Mouse (Mus musculus): ENCODE measurements around the gene 2410131K14Rik. TPM values are rescaled to one million over a fixed set of nuclear protein-coding genes. Genes with fewer than 3 reads are reported as not detected.
A peak's percentile ranks its signal among the peaks of the same experiment; 100 is the strongest.

The 2410131K14Rik gene
- polyA plus RNA-seq (2015; fragmentation: Nextera tagmentation; extraction: Ambion mirVana) = 13.6 and 14.9 TPM in 2 replicates

DNA sequence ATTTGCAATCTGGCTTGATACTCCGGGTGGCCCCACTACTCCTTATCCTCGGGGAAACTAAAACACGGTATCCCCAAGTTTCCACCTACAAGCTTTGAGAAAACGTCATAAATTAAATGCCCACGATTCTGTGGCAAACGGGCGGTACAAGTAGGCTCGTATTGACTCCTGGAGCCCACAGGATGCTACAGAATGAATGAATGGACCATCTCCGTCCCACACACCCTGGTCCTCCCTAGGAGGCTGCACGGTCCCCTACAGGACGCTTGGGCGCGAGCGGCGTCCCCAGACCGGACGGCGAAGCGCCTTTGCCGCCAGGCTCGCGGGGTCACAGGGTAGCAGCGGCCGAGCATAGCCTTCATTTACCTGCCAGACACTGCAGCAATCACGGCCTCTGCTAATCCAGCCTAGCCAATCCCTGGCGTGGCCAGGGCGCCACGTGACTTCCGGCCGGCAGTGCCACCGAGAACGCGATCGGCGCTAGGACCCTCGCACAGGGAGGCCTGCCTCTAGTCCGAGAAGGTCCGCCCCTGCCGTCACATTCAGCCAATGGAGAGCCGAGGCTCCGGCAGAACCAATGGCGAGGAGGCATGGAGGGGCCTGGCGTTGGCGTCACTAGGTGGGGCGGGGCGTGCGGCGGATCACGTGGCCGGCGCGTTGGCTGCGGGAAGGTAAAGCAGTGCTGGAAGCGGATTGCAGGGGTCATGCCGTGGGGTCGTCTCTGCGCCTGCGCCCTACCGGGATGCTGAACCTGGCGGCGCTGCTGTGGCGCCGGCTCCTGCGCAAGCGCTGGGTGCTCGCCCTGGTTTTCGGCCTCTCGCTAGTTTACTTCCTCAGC is at the start of gene 2410131K14Rik, which contains the start of gene Rnft2:
Gene 2410131K14Rik, plus strand, starts transcription at position 622 of the 838 bp plus-strand sequence.
Gene Rnft2, minus strand, starts transcription at position 511 of the 838 bp plus-strand sequence.
- no peaks in the 10 kb centered on the region for H3K9me3 ChIP-seq
- H3K27ac ChIP-seq (replicated peaks) = peak within 1 kb of the TSS; percentile 85
- under 1% methylated on average over 68 of the region's 68 CpGs for WGBS
- peak within 1 kb of the TSS; percentile 63 for H3K4me3 ChIP-seq
- peaks cover 30% of the 10 kb centered on the region for H3K4me1 ChIP-seq (replicated peaks)
- H3K36me3 ChIP-seq = peaks cover 43% of the 10 kb centered on the region
- no peaks in the 10 kb centered on the region for H3K27me3 ChIP-seq
- H3K9ac ChIP-seq = peak within 1 kb of the TSS; percentile 87
- peak within 1 kb of the TSS; percentile 96 for H3K4me2 ChIP-seq
- ATAC-seq (ENCODE audit: low read depth) = peak; percentile 100

DNA sequence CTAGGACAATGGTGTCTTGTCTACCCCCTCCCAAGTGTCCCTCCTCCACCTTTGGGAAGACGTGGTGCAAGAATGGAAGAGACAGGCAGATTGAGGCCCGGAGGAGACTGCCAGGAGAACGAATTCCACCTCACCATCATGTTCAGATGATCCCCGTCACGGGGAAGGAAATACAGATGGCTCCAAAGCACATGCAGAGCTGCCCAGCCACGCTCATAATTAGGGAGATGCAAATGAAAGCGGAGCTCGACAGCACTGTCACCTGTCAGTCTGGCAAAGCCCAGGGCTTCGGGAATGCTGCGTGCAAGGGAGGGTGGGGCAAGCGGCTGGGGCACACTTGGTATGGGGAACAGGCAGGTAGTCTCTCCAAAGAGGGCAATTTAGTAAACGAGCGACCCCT is 47.6 kb upstream of the 2410131K14Rik start:
- peaks cover 37% of the 10 kb centered on the region for H3K36me3 ChIP-seq
- H3K4me3 ChIP-seq = no peak overlapping the region
- no peak overlapping the region for H3K9ac ChIP-seq
- no peak overlapping the region for H3K27ac ChIP-seq (replicated peaks)
- H3K4me1 ChIP-seq (replicated peaks) = peaks cover 9% of the 10 kb centered on the region
- ATAC-seq (ENCODE audit: low read depth) = no peak
- H3K9me3 ChIP-seq = no peaks in the 10 kb centered on the region
- H3K4me2 ChIP-seq = no peak overlapping the region
- WGBS = 73% methylated on average over 13 of the region's 13 CpGs
- peaks cover 8% of the 10 kb centered on the region; the same call in 1 of the 2 replicates for H3K27me3 ChIP-seq

DNA sequence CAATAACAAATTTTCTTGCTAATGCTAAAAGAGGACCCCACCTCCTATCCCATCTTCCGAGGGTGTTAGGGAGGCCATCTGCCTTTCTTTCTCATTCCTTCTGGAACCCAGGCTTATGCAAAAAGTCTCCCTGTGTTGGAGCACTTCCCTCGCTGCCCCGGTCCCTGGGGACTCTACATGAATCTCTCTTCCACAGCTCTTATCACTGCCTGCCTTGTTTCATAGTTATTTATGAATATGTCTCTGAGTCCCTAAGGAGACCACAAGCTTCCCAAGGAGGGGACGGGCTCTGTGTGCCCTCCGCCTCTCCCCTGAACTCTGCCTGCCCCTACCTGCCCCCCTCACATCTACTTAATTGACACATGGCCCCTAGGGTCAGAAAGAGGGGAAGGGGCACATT is 45.4 kb upstream of the 2410131K14Rik start:
- 55% methylated on average over 5 of the region's 5 CpGs for WGBS
- H3K36me3 ChIP-seq = peaks cover 32% of the 10 kb centered on the region
- no peaks in the 10 kb centered on the region for H3K9me3 ChIP-seq
- H3K4me1 ChIP-seq (replicated peaks) = peaks cover 9% of the 10 kb centered on the region
- H3K4me2 ChIP-seq = no peak overlapping the region
- H3K4me3 ChIP-seq = no peak overlapping the region
- ATAC-seq (ENCODE audit: low read depth) = no peak
- no peak overlapping the region for H3K27ac ChIP-seq (replicated peaks)
- H3K27me3 ChIP-seq = no peaks in the 10 kb centered on the region
- H3K9ac ChIP-seq = no peak overlapping the region

DNA sequence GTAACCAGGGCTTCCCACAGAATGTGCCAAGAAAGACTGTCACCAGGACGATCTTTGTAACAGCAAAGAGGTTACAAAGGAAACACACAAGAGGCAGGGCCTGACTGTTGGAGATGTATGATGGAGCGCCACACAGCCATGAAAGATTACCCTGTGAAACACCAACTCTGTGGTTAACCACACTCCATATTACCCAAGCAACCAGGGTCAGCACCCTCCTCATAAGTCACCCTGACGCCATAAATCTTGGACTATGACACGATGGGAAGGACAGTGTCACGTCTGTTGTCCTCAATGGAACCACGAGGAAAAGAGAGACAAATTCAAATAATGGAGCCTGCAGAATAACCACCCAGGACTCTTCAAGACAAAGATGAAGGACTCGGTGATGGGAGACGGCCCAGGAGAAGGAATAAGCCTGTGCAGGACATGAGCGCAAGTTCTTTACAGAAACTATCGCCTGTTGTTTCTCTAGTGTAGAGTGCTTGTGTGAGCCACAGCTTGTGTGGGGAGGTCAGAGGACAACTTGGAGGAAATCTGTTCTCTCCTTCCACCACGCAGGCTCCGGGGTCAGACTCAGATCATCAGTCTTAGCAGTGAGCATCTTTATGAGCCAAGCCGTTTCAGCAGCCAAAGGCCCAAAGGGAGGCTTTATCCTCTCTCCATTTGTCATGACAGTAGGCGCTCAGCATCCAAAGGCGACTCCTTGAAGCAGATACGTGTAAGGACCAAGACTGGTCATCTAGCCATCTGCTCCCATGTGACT is 40.2 kb upstream of the 2410131K14Rik start:
- H3K4me3 ChIP-seq = no peak overlapping the region
- 32% methylated on average over 16 of the region's 16 CpGs for WGBS
- H3K9me3 ChIP-seq = no peaks in the 10 kb centered on the region
- 0 out of 2 replicates have a peak, but pooled peaks have one; percentile 17 for ATAC-seq (ENCODE audit: low read depth)
- no peak overlapping the region for H3K4me2 ChIP-seq
- H3K36me3 ChIP-seq = peaks cover 35% of the 10 kb centered on the region
- H3K27ac ChIP-seq (replicated peaks) = no peak overlapping the region
- peaks cover 23% of the 10 kb centered on the region for H3K4me1 ChIP-seq (replicated peaks)
- H3K27me3 ChIP-seq = no peaks in the 10 kb centered on the region
- no peak overlapping the region for H3K9ac ChIP-seq

DNA sequence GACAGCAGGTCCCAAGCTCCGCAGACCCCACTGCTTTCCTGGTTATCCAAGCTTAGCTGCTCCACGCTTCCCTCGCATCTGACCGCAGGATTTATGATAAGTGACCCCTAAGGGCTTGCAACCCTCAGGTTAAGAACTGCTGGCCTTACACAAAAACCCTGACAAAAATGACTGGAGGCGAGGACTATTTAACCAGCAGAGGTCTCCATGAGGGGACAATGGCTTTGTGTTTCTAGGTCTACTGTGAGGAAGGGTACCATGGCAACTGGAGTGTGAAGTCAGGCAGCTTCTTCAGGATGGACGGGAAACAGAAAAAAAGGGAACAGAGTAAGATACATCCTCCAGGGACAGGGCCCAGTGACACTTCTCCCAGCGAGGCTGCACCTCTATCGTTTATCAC is 39.2 kb upstream of the 2410131K14Rik start:
- no peak overlapping the region for H3K4me3 ChIP-seq
- H3K36me3 ChIP-seq = peaks cover 26% of the 10 kb centered on the region
- no peak overlapping the region for H3K27ac ChIP-seq (replicated peaks)
- ATAC-seq (ENCODE audit: low read depth) = no peak
- peaks cover 23% of the 10 kb centered on the region for H3K4me1 ChIP-seq (replicated peaks)
- no peaks in the 10 kb centered on the region for H3K27me3 ChIP-seq
- no peak overlapping the region for H3K4me2 ChIP-seq
- no peaks in the 10 kb centered on the region for H3K9me3 ChIP-seq
- no peak overlapping the region for H3K9ac ChIP-seq
- 17% methylated on average over 8 of the region's 8 CpGs for WGBS

DNA sequence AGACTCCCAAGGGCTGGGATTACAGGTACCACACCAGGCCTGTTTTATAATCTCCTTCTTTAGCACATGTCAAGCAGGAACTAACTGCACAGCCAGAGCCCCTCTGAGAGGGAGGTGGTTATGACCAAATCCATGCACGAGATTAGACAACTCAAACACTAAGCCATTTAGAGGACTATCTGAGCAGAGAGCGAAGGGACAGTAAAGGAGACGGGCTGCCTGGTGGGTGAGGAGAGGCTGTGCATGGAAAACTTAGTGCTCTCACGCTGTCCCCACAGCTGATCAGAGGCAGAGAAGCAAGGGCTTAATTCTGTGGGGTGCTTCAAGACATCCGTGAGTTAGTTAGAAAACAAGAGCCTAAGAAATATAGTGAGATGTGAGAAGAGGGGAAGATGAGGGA is 31.0 kb upstream of the 2410131K14Rik start:
- peak overlapping the region; percentile 64 for H3K9ac ChIP-seq
- H3K4me2 ChIP-seq = peak overlapping the region; percentile 63
- H3K9me3 ChIP-seq = no peaks in the 10 kb centered on the region
- H3K27me3 ChIP-seq = no peaks in the 10 kb centered on the region
- H3K27ac ChIP-seq (replicated peaks) = peak overlapping the region; percentile 46
- H3K4me1 ChIP-seq (replicated peaks) = peaks cover 38% of the 10 kb centered on the region
- H3K36me3 ChIP-seq = peaks cover 22% of the 10 kb centered on the region
- 0 out of 2 replicates have a peak, but pooled peaks have one; percentile 13 for ATAC-seq (ENCODE audit: low read depth)
- 23% methylated on average over 5 of the region's 5 CpGs for WGBS
- peak overlapping the region; percentile 31 for H3K4me3 ChIP-seq

DNA sequence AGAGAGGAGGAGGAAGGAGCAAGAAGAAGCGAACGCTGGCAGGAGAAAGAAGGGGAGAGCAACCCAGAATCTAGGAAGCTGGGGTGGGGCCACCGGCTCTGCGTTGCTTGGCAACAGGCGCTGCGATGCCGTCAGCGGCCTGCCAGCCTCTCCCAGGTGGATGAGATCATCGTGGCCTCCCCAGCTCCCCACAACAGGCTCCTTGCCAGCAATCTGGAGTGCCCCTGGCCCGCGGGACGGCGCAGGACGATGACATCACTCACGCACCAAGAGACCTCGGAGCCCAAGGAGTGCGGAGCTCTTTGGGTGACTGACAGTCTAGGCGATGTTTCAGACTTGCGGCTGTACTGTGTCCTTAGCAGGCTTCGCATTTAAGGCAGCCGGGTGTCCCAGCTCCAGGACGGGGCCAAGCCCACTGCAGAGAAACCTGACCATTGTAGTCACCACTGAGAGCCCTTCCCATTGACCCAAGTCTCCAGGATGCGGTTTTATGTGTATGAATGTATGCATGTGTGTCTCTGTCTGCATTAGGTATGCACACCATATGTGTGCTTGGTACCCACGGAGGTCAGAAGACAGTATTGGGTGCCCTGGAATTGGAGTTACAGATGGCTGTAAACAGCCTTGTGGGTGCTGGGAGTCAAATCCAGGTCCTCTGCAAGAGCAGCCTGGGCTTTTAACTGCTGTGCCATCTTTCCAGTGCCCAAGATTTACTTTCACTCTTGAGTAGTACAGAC is 30.4 kb upstream of the 2410131K14Rik start:
- Histone ChIP-seq H3K36me3 (peaks cover 27% of the 10 kb centered on the region), H3K9me3 (no peaks in the 10 kb centered on the region), H3K4me1 (replicated peaks) (peaks cover 38% of the 10 kb centered on the region), H3K27me3 (no peaks in the 10 kb centered on the region), H3K4me3 (peak overlapping the region; percentile 31), H3K27ac (replicated peaks) (peak overlapping the region; percentile 46), H3K4me2 (peak overlapping the region; percentile 63), H3K9ac (peak overlapping the region; percentile 64)
- peak; percentile 87 for ATAC-seq (ENCODE audit: low read depth)
- WGBS = 8% methylated on average over 24 of the region's 24 CpGs

DNA sequence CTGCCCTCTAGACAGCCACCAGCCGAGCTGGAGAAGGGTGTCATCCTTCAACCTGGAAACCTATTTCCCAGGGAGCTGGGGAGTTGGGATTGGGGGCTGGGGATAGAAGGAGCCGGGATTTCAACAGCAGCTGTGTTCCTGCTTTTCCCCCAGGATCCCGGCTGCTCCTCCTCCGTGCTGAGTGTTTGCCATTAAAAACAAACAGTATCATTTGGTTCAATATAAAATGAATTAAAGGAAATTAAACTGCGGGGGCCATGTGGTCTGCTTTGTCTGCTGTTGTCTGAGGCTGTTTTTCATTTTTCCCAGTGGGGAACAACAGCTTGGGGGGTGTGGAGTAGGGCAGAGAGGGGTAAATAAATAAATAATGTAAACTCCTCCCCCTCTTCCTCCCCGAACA is 27.6 kb upstream of the 2410131K14Rik start:
- ATAC-seq (ENCODE audit: low read depth) = peak; percentile 21; the same call in 1 of the 2 replicates
- H3K27ac ChIP-seq (replicated peaks) = peak overlapping the region; percentile 76

DNA sequence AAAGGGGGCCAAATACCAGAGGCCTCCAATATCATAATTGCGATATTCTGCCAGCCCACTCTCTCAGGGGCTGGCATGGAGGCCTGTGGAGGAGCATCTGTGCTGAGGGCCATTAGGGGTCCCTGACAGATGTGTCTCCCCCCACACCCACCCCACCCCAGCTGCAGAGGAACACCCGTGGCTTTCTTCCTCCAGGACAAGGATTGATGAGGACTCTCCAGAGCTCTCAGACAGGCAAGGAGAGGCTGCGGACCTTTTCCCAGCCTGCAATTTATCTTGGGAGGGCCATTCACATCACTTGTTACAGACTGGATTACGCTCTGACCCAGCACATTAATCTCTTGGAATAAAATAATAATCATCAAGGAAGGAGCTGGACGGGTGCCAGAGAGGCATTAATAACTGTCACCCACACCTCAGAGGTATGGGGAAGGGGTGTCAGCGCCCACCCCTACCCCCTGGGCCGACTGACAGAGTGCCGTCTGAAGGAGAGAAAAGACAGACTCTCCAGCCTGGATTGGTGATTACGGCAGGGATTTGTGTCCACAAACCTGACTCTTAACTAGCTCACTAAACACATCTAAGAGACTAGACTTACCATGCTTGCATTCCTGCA is 21.8 kb upstream of the 2410131K14Rik start:
- H3K9ac ChIP-seq = peak overlapping the region; percentile 17; the same call in 1 of the 2 replicates
- H3K9me3 ChIP-seq = no peaks in the 10 kb centered on the region
- WGBS = 35% methylated on average over 9 of the region's 9 CpGs
- no peak overlapping the region for H3K4me3 ChIP-seq
- peak; percentile 68; the same call in 1 of the 2 replicates for ATAC-seq (ENCODE audit: low read depth)
- no peaks in the 10 kb centered on the region for H3K27me3 ChIP-seq
- peaks cover 22% of the 10 kb centered on the region for H3K4me1 ChIP-seq (replicated peaks)
- H3K4me2 ChIP-seq = no peak overlapping the region
- peak overlapping the region; percentile 61 for H3K27ac ChIP-seq (replicated peaks)
- peaks cover 82% of the 10 kb centered on the region for H3K36me3 ChIP-seq

More for the DNA sequence above, 27.6 kb upstream of the 2410131K14Rik start:
- no peaks in the 10 kb centered on the region for H3K27me3 ChIP-seq
- no peak overlapping the region for H3K4me3 ChIP-seq
- 40% methylated on average over 6 of the region's 6 CpGs for WGBS
- H3K9me3 ChIP-seq = no peaks in the 10 kb centered on the region
- H3K9ac ChIP-seq = no peak overlapping the region
- peaks cover 43% of the 10 kb centered on the region for H3K4me1 ChIP-seq (replicated peaks)
- peaks cover 50% of the 10 kb centered on the region for H3K36me3 ChIP-seq
- no peak overlapping the region for H3K4me2 ChIP-seq

DNA sequence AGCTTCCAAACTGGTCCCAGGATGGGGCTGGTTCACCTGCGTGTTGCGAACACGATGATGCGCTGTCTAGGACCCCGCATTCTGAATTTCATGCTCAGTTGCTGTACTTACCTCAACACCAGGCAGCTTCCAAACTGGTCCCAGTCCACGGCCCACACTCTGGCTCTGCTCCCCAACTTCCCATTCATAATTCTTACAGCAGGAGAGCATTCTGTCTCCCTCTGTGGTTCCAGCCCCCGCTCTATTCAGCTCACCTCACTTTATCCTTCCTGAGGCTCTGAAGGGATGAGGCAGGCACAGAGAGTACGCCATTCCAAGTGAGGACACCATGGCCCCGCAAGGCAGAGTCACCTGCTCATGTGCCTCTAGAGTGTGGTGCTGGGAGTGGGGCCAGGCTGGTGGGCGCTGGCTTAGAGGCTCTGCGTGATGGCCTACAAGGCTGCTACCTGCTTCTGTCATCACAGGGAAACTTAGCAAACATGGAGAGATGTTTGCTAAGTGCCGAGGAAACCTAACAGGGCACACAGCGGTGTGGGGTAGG is 14.9 kb upstream of the 2410131K14Rik start:
- H3K27me3 ChIP-seq = no peaks in the 10 kb centered on the region
- H3K9me3 ChIP-seq = no peaks in the 10 kb centered on the region
- H3K4me1 ChIP-seq (replicated peaks) = no peaks in the 10 kb centered on the region
- peaks cover 97% of the 10 kb centered on the region for H3K36me3 ChIP-seq
- WGBS = 95% methylated on average over 13 of the region's 13 CpGs
- no peak overlapping the region for H3K4me2 ChIP-seq
- ATAC-seq (ENCODE audit: low read depth) = no peak
- H3K9ac ChIP-seq = no peak overlapping the region
- H3K27ac ChIP-seq (replicated peaks) = no peak overlapping the region
- no peak overlapping the region for H3K4me3 ChIP-seq

DNA sequence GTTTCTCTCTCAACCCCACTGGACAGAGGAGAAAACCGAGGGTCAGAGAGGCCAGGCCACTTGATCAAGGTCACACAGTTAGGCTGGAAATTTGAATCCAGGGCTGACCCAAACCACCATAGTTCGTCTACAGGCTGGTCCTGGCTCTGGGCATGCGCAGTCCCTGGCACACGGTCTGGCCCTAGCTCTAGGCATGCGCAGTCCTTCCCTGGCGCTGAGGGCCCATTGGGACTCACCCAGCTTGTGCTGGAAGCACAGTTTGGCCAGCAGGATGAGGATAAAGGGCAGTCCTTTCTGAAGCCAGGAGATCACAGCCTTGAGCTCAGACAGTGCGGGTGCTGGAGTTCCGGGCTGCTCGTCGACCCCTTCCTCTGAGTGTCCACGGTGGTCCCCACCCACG is 8.1 kb upstream of the 2410131K14Rik start:
- H3K27ac ChIP-seq (replicated peaks) = no peak overlapping the region
- H3K4me2 ChIP-seq = no peak overlapping the region
- H3K4me1 ChIP-seq (replicated peaks) = no peaks in the 10 kb centered on the region
- no peak for ATAC-seq (ENCODE audit: low read depth)
- H3K27me3 ChIP-seq = no peaks in the 10 kb centered on the region
- H3K36me3 ChIP-seq = peaks cover 84% of the 10 kb centered on the region
- H3K4me3 ChIP-seq = no peak overlapping the region
- H3K9ac ChIP-seq = no peak overlapping the region
- WGBS = 81% methylated on average over 12 of the region's 12 CpGs
- no peaks in the 10 kb centered on the region for H3K9me3 ChIP-seq
